Mouse (Mus musculus) bone marrow macrophage, adult 2 months (primary cell): ENCODE results near the gene Gja10.

Source experiments
- CTCF ChIP-seq: IDR thresholded peaks from 2 replicates; pipeline ENCODE4 v1.5.1; 2012; ENCODE audit warnings: low read depth, mild to moderate bottlenecking, low read length, moderate library complexity
- POLR2A ChIP-seq: IDR thresholded peaks from 2 replicates; pipeline ENCODE4 v1.6.1; 2012; ENCODE audit warnings: mild to moderate bottlenecking, low read depth, low read length, borderline replicate concordance

- no peak for TF ChIP-seq POLR2A
- no peak for TF ChIP-seq CTCF
Measured at GRCm38 (mm10) chr4:32573586-32573985, 29.0 kb downstream of the Gja10 start.
